Mouse (Mus musculus) right cerebral cortex, adult 18-20 months (tissue): ENCODE measurements around the gene Gnaq.

Source experiments
- DNase-seq: peaks from one replicate; pipeline ENCODE4 v3.0.0; 2022; ENCODE audit warnings: mixed read lengths

The Gnaq gene

GRCm38 (mm10) chr19:16382392-16382791 lies 249.8 kb downstream of the Gnaq start:
- no peak for DNase-seq

- DNase-seq: no peak
Observed at GRCm38 (mm10) chr19:16383127-16383526, 250.5 kb downstream of the Gnaq start.

- DNase-seq: no peak
Observed at GRCm38 (mm10) chr19:16384094-16384493, 251.5 kb downstream of the Gnaq start.

- DNase-seq: no peak
Observed at GRCm38 (mm10) chr19:16384957-16385356, 252.3 kb downstream of the Gnaq start.

- peak; percentile 61 for DNase-seq
Observed at GRCm38 (mm10) chr19:16386514-16386913, 253.9 kb downstream of the Gnaq start.

- DNase-seq: no peak
Observed at GRCm38 (mm10) chr19:16390192-16390795, 257.7 kb downstream of the Gnaq start.

- no peak for DNase-seq
Observed at GRCm38 (mm10) chr19:16394381-16394780, 261.8 kb downstream of the Gnaq start.

GRCm38 (mm10) chr19:16403101-16403500 lies 270.5 kb downstream of the Gnaq start:
- no peak for DNase-seq

GRCm38 (mm10) chr19:16407727-16408126 lies 275.1 kb downstream of the Gnaq start:
- no peak for DNase-seq

GRCm38 (mm10) chr19:16411302-16411701 lies 278.7 kb downstream of the Gnaq start:
- no peak for DNase-seq

GRCm38 (mm10) chr19:16418086-16418663 lies 285.5 kb downstream of the Gnaq start:
- DNase-seq: no peak

- no peak for DNase-seq
Observed at GRCm38 (mm10) chr19:16425596-16425995, 293.0 kb downstream of the Gnaq start.

- DNase-seq: no peak
Observed at GRCm38 (mm10) chr19:16431368-16431767, 298.7 kb downstream of the Gnaq start.

GRCm38 (mm10) chr19:16434879-16435278 lies 302.2 kb downstream of the Gnaq start:
- DNase-seq: no peak

GRCm38 (mm10) chr19:16435531-16436231 lies 303.1 kb downstream of the Gnaq start, which contains the start of gene Gna14:
Gene Gna14, plus strand, starts transcription at chr19:16435762.
- DNase-seq: peak; percentile 15

- DNase-seq: no peak
Observed at GRCm38 (mm10) chr19:16436335-16437169, 303.9 kb downstream of the Gnaq start.
